Mouse (Mus musculus): ENCODE data around the gene Hgd.

DNA sequence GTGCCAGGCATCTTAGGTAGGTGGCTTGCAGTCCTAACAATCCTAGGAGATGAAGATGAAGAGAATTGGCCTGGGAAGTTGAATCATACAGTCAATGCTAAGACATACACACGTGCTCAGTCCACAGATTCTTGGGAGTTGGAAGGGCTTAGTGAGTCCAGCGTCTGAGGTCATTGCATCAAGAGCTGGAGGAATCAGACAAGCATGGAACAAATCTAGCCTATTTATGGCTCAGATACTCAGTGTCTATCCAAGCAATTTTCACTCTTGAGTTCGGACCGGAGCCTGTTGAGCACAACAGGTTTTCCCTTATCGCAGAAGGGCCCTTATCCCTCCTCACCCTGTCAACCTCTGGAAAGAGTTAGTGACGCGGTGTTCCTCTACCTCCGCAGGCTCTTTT is 11.6 kb downstream of the Hgd start:
- TF ChIP-seq CTCF (IDR thresholded peaks at IDR 0.05; ENCODE audit: insufficient read depth, low read length): no peak
- TF ChIP-seq POLR2A (IDR thresholded peaks at IDR 0.05; ENCODE audit: borderline replicate concordance, extremely low read depth, low read depth, low read length): no peak
